Mouse (Mus musculus) liver, adult 2 months (tissue): Measurements from ENCODE around the gene Ogt.

Experiments used
- CTCF ChIP-seq: fragments of 200-500 bp; IDR thresholded peaks from 2 replicates; pipeline ENCODE4 v1.5.1; 2011; ENCODE audit warnings: low read depth, low read length, control low read depth
- POLR2A ChIP-seq: fragments of 200-500 bp; IDR thresholded peaks from 2 replicates; pipeline ENCODE4 v1.6.1; 2011; ENCODE audit warnings: low read length, control low read depth; ENCODE audit not compliant: insufficient read depth; ENCODE audit errors: extremely low read depth

DNA sequence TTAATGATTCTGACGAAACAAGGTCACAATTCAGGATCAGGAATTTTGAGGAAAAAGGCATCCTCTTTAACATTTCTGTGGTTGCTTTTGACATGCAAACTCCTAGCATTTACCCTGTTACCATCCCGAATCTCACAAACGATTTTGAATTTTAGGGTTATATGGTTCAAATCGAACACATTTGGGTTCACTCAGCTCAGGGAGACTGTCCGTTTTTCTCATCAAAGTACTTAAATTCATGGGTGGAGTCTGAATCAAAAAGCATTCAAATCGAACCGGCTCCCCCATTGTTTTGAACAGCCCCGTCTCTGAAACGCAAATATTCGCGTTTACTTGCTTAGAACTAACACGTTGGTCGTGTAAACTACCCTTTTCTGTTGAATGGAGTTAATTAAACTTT lies 554 bp upstream of the Ogt start:
- TF ChIP-seq CTCF, result no peak
- TF ChIP-seq POLR2A, result no peak
